Mouse (Mus musculus): Measurements from ENCODE around the gene Slc5a10.

Gene Slc5a10

DNA sequence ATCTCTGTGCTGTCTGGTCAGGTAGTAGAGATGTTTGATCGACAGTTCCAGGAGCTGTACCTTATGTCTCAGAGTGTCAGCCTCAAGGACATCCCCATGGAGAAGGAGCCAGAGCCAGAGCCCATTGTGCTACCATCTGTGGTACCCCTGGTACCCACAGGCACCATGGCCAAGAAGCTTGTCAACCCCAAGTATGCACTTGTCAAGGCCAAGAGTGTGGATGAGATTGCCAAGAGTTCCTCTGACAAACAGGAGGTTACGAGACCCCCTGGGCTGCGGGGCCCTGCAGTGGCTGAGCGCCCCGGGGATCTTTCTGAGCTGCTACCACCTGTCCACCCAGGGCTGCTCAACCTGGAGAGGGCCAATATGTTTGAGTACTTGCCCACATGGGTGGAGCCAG lies 18.1 kb downstream of the Slc5a10 start:
- DNase-seq (ENCODE audit: low spot score) = no peak

- DNase-seq (ENCODE audit: low spot score) = peak; percentile 28
Observed at GRCm38 (mm10) chr11:61701696-61702095, 18.9 kb downstream of the Slc5a10 start.

- no peak for DNase-seq (ENCODE audit: low spot score)
Observed at GRCm38 (mm10) chr11:61699933-61700332, 20.7 kb downstream of the Slc5a10 start.

- DNase-seq (ENCODE audit: low spot score) = no peak
Observed at GRCm38 (mm10) chr11:61699460-61699859, 21.2 kb downstream of the Slc5a10 start.

DNA sequence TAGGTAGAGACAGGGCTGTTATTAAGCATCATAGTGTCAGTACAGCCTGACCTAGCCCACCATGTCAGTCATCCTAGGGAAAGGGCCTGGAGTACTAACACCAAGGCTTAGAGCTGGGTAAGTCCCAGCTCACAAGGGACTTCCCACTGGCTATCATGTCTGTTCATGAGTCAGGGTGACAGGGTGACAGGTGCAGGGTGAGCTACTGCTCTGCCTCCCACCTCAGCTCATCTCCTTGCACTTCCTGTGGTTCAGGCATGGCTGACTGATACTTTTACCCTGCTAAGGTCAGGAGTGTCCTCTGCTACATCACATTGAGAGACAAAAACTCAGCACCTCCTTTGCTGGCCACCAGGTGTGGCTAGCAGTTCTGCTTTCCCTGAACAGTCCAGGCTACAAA lies 21.8 kb downstream of the Slc5a10 start:
- no peak for DNase-seq (ENCODE audit: low spot score)

DNA sequence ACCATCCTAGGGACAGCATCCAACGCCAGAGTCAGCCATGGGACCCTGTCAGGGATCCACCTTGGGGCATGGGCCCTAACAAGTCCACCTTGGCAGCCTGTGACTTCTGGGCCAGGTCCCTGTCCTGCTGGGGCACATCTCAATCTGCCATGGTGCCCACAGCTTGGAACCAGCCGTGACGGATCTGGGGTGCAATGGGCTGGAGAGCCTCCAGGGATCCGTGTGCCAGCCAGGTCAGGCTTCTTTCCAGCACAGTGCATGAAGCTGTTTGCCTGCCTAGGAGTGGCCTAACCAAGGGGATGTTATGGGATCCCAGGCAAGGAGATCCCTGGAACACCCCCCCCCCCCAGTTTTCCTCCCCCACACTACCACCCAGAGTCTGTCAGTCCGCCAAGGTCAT lies 27.6 kb downstream of the Slc5a10 start:
- DNase-seq (ENCODE audit: low spot score) = no peak

DNA sequence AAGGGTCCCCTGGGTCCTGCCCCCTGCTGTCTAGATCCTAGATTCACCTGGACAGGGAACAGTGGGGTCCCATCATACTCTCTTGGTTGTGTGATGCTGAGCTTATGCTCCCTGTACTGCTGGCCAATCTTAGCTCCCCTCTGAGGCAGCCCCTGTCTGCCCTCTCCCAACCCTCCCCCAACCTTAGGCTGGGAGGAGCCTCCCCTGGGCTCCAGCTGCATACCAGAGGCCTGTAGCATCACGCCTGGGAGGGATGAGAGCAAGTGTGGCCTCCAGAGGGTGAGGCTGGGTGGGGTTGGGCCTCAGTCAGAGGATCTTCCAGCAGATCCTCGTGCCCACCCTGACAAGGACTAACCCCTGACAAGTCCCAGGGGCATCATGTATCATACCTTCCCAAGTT lies 33.0 kb downstream of the Slc5a10 start:
- DNase-seq (ENCODE audit: low spot score) = no peak

GRCm38 (mm10) chr11:61686906-61687453 lies 33.6 kb downstream of the Slc5a10 start:
- no peak for DNase-seq (ENCODE audit: low spot score)

DNA sequence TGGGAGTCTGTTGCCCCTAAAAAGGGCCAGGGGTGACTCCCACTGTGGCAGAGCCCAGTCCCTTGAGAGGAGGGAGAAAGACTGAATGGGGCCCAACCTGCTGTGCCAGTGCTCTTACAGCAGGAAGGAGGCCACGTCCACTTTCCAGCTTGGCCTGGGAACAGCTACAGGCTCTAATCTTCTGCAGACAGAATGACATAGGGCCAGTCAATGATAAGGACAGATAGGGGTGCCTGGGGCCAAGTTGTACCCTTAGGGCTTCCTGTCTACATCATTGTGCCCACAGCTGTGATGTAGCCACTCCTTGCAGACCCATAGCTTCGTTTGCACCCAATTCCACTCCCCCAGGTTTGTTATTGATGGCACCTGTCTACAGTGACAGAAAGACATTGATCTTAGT lies 34.5 kb downstream of the Slc5a10 start:
- DNase-seq (ENCODE audit: low spot score) = no peak

DNA sequence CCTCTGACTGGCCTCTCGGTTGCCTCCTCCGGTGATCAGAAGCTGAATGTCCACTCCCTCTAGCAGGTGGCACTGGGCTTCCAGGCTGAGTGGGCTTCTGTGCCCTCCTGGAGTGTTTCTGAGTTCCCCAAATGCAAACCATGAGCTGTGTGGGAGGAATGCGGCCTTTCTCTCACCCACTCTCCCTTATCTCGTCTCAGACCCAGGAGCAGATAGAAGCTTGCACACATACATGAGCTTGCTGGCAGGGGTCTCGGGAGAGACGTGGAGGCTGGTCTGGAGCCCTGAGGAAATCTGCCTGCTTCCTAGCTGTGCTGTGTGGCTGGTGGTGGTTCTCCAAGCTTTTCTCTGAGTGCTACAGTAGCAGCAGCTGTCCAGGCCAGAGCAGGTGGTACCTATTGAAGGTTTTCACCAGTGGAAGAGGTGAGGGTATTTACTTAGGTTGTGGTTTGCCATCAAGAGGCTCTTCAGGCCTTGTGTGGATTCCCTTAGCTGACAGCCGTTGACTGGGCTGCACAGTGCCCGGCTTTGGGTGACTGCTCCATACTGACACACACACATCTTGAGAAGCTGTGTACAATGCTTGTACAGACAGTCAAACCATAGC lies 35.4 kb downstream of the Slc5a10 start:
- no peak for DNase-seq (ENCODE audit: low spot score)

DNA sequence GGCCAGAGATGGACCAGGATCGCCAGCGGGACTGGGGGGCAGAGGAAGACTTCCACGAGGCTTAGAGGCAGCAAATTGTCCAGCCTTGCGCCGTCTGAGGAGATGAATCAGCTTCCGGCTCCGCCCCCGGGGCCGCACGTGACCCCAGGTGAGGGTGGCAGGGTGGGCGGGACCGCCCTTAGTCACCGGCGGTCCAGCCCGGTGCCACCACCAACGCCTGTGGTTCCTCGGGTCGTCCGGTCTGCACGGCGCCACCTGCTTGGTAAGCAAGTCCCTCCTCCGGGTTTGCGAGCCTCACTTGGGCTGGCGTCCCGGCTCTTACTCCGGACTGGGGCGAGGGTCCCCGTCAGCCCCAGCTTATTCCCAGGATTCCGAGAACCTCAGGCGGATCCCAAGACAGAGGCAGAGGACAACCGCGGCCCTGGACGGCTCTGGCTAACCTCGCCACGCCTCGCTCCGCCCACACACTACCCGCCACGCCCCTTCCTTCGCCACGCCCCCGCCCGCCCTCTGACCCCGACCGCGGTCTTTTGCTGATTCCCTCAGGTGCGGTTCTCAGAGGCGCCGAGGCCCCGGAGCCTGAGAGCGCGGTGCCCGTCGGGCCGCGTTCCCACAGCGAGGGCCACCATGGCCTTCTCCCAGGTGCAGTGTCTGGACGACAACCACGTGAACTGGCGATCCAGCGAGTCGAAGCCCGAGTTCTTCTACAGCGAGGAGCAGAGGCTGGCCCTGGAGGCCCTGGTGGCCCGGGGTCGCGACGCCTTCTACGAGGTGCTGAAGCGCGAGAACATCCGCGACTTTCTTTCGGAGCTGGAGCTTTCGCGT lies 36.5 kb downstream of the Slc5a10 start, which contains the start of gene Fam83g:
Gene Fam83g, plus strand, starts transcription at position 185 of the 825 bp plus-strand sequence.
- DNase-seq (ENCODE audit: low spot score) = peak; percentile 72

DNA sequence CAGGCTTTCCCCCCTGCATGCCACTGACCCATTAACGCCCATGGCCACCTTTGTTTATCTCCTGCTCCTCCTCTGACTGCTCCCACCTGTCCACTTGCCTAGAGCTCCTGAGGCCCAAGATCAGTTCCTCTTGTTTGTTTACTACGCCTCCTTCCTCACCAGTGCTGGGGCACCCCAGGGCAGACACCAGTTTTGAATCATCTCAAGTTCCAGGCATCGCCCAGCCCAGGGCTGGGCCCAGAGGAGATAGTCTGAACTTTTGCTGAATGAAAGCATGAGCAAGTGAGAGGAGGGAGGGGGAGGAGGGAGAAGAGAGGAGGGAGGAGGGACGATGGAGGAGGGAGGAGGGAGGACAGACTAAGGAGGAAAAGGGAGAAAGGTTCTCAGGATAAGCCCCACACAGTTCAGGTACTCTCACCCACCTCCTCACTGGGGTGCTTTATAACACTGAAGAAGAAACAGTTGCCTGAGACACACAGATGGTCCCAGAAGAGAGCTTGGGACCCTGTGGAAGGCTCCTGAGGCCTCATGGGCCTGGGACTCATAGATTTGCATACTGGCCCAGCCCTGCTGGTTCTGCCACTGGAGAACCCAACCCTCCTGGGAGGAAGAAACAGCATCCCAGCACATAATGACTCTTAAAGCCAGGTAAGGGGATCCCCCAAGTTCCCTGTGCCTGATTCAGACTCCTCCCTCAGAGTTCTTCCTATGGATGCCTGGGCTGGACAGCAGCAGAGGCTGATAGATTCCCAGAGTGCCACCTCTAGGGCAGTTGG lies 41.3 kb downstream of the Slc5a10 start:
- no peak for DNase-seq (ENCODE audit: low spot score)

DNA sequence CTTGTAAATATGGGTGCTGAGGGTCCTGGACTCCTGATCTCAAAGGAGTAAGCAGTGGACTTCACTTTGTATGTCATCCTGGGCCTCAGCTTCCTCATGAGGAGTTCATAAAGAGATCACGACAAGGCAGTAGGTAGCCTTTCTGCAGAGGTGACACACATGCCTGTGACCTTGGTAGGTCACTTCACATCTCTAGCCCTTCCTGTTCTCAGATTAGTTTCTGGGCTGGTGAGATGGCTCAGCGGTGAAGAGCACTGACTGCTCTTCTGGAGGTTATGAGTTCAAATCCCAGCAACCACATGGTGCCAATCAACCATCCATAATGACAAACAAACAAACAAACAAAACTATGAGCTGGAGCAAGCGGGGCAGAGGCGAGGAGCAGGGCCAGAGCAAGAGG lies 42.9 kb downstream of the Slc5a10 start:
- DNase-seq (ENCODE audit: low spot score) = no peak

DNA sequence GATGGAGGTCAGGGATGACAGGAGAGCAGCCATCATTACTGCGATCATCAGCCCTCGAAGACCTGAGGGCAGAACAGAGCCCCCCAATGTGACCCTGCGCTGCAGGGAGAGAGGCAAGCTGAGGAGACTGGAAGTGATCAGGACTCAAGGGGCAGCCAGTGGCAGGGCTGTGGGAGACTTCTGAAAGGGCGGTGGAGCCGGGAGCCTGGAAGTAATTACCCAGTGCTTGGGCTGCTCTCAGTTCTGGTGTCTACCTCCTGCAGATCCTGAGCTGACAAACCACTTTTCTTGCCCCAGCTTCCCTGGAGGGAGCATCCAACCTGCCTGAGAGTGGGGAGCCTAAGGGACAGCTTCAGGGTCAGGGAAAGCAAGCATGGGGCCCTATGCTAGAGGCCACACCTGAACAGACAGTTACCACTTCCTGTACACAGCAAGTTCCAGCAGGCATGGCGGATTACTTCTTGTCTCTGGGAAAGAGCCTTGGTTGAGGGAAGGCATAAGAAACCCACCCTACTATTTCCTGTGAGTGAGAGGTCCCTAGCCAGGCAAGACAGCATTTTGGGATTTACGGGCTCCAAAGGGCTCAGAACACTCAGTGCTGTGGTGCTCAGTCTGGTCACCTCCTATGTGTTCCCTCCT lies 44.3 kb downstream of the Slc5a10 start:
- DNase-seq (ENCODE audit: low spot score) = peak; percentile 53

DNA sequence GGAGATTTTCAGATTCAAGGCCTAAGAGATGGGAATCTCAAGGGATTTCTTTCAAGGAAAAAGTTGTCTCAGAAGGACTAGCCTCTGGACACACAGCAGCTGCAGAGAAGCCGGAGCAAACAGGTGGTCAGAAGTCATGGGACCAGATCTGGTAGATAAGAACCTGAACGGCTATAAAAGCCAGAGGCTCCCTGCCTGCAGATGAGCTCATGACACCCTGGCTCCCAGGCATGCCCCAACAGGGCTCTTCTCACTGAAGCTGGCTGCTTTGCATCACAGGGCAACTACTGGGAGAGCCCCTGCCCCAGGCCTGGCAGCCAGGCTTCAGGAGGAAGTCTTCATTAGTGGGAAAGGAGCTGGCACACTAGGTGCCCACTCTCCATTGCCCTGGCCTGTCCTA lies 45.3 kb downstream of the Slc5a10 start:
- DNase-seq (ENCODE audit: low spot score) = no peak

DNA sequence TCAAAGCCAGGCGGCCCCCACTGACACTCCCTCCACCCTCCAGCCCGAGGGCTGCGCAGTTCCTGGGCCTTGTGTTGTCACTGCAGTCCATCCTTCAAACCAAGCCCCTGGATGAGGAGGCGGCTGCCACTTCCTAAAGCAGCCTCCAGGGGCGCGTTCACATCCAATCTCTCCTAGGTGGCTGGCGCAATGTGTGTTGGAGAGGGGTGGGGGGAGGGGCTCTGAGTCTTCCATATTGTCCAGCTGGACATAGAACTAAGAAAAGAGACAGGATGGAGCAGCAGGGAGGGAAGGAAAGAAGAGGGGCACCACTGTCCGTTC lies 45.8 kb downstream of the Slc5a10 start:
- DNase-seq (ENCODE audit: low spot score) = peak; percentile 92

DNA sequence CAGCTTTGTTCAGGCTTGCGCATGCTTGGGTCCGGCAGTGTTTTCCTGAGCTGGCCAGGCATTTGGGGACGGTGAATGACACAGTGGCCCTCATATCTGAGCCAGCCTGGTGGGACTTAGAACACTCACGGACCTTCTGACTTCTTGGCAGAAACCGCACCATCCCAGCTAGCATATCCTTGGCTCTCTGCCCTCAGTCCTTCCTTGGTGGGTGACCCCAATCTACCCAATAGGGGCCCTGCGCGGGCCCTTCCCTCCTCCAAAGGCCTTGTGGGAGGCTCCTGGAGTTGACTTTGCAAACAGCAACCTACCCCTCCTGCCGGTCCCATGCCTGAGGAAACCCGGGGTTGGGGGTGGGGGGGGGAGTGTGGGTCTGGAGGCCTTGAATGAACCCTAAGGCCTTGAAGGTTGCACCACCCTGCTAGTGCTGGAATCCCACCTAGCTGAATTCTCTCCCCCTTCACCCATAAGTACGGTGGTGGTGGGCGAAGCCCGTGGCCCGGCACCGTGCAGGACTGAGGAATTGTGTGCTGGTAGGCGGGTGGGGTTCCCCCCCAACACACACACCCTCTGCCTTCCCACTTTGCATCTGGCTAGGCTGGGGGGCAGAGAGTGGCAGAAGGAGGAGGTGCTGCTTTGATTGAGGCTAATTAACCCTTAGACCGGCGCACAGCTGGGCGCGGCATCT lies 46.3 kb downstream of the Slc5a10 start:
- DNase-seq (ENCODE audit: low spot score) = no peak

DNA sequence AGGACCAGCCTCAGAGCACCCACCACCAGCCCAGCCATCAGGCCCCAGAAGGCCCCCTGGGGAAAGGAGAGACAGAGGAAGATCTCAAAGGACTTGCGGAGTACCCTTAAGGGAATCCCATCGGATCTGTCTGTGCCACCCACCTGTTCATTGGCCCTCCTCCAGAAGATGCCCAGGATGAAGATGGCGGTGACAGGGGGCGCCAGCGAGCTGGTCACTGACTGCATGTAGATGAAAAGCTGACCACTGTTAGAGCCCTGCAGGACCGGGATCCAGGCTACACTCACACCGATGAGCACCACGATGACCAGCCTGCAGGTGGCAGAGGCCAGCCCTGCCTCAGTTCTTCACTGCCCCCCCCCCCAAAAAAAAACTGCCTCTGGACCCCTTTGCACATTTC lies 46.9 kb downstream of the Slc5a10 start:
- peak; percentile 60 for DNase-seq (ENCODE audit: low spot score)

DNA sequence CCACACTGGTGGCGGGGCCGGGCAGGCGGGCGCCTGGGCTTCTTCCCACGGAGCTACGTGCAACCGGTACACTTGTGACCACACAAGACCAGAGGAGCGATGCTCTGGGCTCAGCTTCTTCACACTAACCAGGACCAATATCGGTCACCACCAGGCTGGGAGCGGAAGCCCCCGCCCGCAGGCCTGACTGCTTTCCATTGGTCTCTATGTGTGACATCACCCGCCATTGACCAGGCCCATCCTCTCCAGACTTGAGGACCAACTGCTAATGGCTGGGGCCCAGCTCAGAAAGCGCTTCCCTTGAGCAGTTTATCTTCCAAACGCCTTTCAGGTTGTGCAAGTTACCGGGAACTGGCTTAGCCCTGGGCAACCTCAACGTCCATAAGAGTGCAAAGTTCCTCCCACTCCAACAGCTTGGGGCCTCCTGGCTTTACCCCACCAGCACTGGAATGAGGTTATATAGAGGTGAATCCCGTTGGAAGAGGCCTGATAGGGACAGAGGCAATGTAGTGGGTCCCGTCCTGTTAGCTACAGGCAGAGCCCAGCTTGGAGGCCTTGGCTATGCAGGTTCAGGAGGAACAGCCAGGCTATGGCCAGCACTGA lies 48.7 kb downstream of the Slc5a10 start:
- DNase-seq (ENCODE audit: low spot score) = peak; percentile 52

DNA sequence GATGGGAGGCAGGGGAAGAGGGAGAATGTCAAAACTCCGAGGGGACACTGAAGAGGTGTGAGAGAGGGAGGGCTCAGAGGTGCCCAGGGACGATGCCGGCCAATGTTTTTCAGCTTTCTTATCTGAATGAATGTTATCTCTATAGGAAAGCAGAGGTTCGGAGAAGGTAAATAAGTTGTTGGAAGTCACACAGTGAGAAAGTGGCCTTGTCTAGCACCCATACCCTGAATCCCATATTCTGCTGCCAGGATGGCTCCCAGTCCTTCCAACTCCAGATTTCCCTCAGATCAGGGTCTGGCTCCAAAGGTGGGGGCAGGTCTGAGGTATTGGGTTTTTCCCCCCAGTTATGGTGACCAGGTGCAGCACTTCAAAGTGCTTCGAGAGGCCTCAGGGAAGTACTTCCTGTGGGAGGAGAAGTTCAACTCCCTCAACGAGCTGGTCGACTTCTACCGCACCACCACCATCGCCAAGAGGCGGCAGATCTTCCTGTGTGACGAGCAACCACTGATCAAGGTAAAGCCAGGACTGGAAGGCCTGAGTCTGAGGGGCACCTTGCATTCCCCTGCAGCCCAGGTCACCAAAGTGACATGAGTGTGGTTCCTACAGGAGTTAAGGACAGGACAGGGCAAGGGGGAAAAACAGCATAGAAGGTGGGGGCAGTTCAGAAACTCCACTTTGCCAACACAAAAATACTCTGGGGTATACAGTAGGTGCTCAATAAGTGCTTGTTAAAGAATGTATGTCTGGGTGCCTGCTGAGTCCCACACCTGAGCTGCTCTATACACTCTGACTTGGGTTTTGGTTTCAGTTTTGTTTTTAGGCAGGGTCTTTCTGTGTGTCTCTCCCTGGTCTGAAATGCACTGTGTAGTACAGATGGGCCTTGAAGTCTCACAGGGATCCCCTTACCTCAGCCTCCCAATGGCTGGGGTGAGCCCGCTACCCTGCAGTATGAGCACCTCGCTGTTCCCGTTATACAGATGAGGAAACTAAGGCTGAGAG lies 50.8 kb downstream of the Slc5a10 start:
- DNase-seq (ENCODE audit: low spot score) = no peak

Data from embryo, embryonic 10 days (tissue).